Mouse (Mus musculus) layer of hippocampus, adult 2 months (tissue): ENCODE measurements around the gene Mcm7. TPM values are rescaled to one million over a fixed set of nuclear protein-coding genes. Genes with fewer than 3 reads are reported as not detected.
"Not testable (repeated sequence)": the region's sequence is repeated elsewhere in the genome, so short reads cannot be mapped to it uniquely, and the experiment has no call there.

Experiments used
- DNase-seq, 2 experiments: peaks; one replicate each; pipeline ENCODE4 v3.0.0; 2022; ENCODE audit warnings: low spot score in 2 of 2
- H3K27ac ChIP-seq: fragments of 200-600 bp; 2 replicates; pipeline ENCODE4 v1.8.1; 2022
- H3K4me3 ChIP-seq: fragments of 200-600 bp; 2 replicates; pipeline ENCODE4 v1.8.1; 2022; ENCODE audit warnings: mild to moderate bottlenecking
- CTCF ChIP-seq: fragments of 200-600 bp; conservative IDR thresholded peaks from 2 replicates; pipeline ENCODE4 v1.8.1; 2022; ENCODE audit warnings: antibody characterized with exemption, mild to moderate bottlenecking, moderate library complexity
- long read RNA-seq, 2 experiments: library from polyadenylated mRNA; stranded (forward); transcript quantifications; one replicate each; pipeline ENCODE4 v2.0.0; 2021; ENCODE audit warnings: borderline mapping rate in 2 of 2
- total RNA-seq, 2 experiments: library from RNA; stranded (reverse); gene quantifications; 2 replicates each; pipeline ENCODE4 v1.2.3; 2021

The Mcm7 gene
- 10 to 100 TPM; 18.6 to 18.8 TPM for total RNA-seq
- long read RNA-seq, experiment 1, partial matches to known transcripts, result 0 of 12 reads
- long read RNA-seq, experiment 1, other reads (novel, unspliced or antisense), result 8 of 12 reads
- long read RNA-seq, experiment 2, transcript Mcm7-201 (15 exons, 2,962 nt), result major isoform, 5 of 21 reads
- long read RNA-seq, experiment 2, partial matches to known transcripts, result 0 of 21 reads
- long read RNA-seq, experiment 2, other reads (novel, unspliced or antisense), result 16 of 21 reads

GRCm38 (mm10) chr5:138171695-138172491 is at the start of gene Mcm7, which contains the start of gene Ap4m1:
Mcm7 (minus strand) TSS chr5:138172422.
Ap4m1 (plus strand) TSS chr5:138172002.
- H3K4me3 ChIP-seq, result peak within 1 kb of the TSS; percentile 84
- peak within 1 kb of the TSS; percentile 96 for H3K27ac ChIP-seq
- peak; percentile 43 for TF ChIP-seq CTCF
- peak; percentile 98 for DNase-seq

- no peak for TF ChIP-seq CTCF
- DNase-seq, result no peak
- no peak overlapping the region for H3K27ac ChIP-seq
- no peak overlapping the region for H3K4me3 ChIP-seq
These were observed 47.6 kb upstream of the Mcm7 start for GRCm38 (mm10) chr5:138219864-138220263.

GRCm38 (mm10) chr5:138216632-138217031 is 44.4 kb upstream of the Mcm7 start:
- H3K4me3 ChIP-seq, DNase-seq, H3K27ac ChIP-seq: not testable (repeated sequence)

- TF ChIP-seq CTCF, result no peak
- Histone ChIP-seq H3K4me3 (no peak overlapping the region), H3K27ac (no peak overlapping the region)
- DNase-seq, result no peak
These were observed 35.7 kb upstream of the Mcm7 start for GRCm38 (mm10) chr5:138207873-138208272.

- TF ChIP-seq CTCF, result no peak
- H3K4me3 ChIP-seq, result no peak overlapping the region
- no peak for DNase-seq
- no peak overlapping the region for H3K27ac ChIP-seq
These were observed 35.0 kb upstream of the Mcm7 start for GRCm38 (mm10) chr5:138207253-138207652.

GRCm38 (mm10) chr5:138202086-138202485 is 29.9 kb upstream of the Mcm7 start:
- DNase-seq, result no peak
- no peak overlapping the region for H3K4me3 ChIP-seq
- TF ChIP-seq CTCF, result no peak
- no peak overlapping the region for H3K27ac ChIP-seq

GRCm38 (mm10) chr5:138199576-138199975 is 27.4 kb upstream of the Mcm7 start:
- no peak for DNase-seq
- Histone ChIP-seq H3K4me3 (no peak overlapping the region), H3K27ac (no peak overlapping the region)
- peak; percentile 71 for TF ChIP-seq CTCF

GRCm38 (mm10) chr5:138195463-138195862 is 23.2 kb upstream of the Mcm7 start:
- TF ChIP-seq CTCF, result no peak
- peak overlapping the region; percentile 96 for H3K27ac ChIP-seq
- peak overlapping the region; percentile 85 for H3K4me3 ChIP-seq
- DNase-seq, result no peak

- peak overlapping the region; percentile 96 for H3K27ac ChIP-seq
- peak overlapping the region; percentile 85 for H3K4me3 ChIP-seq
- no peak for TF ChIP-seq CTCF
- DNase-seq, result no peak
These were observed 22.6 kb upstream of the Mcm7 start for GRCm38 (mm10) chr5:138194755-138195345.

GRCm38 (mm10) chr5:138193771-138194727 is 21.8 kb upstream of the Mcm7 start, which contains the start of gene Mblac1:
Mblac1 (plus strand) TSS chr5:138194314.
- DNase-seq, result peak; percentile 79 to 82
- Histone ChIP-seq H3K4me3 (peak within 1 kb of the TSS; percentile 85), H3K27ac (peak within 1 kb of the TSS; percentile 96)
- no peak for TF ChIP-seq CTCF

GRCm38 (mm10) chr5:138187661-138188306 is 15.6 kb upstream of the Mcm7 start:
- H3K4me3 ChIP-seq, result peak overlapping the region; percentile 99

More at GRCm38 (mm10) chr5:138187661-138188306, 15.6 kb upstream of the Mcm7 start:
- TF ChIP-seq CTCF, result no peak
- peak overlapping the region; percentile 92 for H3K27ac ChIP-seq
- DNase-seq, result peak; percentile 76 to 88
